Mouse (Mus musculus) forebrain, embryonic 15.5 days (tissue): ENCODE data around the gene 4930469K13Rik. TPM values are rescaled to one million over a fixed set of nuclear protein-coding genes. Genes with fewer than 3 reads are reported as not detected.

Experiments
- ATAC-seq: fragments of 200-750 bp; cut with Nextera tagmentation; replicated peaks from 2 replicates; pipeline ENCODE4 v1.8.0; 2017; ENCODE audit warnings: mild to moderate bottlenecking, moderate TSS enrichment, moderate library complexity
- H3K27ac ChIP-seq: fragments of 300-500 bp; sonication (generic); replicated peaks from 2 replicates; pipeline ENCODE4 v1.5.1; 2015; ENCODE audit warnings: mild to moderate bottlenecking, inconsistent platforms
- H3K27me3 ChIP-seq: fragments of 300-500 bp; sonication (generic); 2 replicates; pipeline ENCODE4 v1.6.1; 2015; ENCODE audit warnings: inconsistent platforms
- H3K36me3 ChIP-seq: fragments of 300-500 bp; sonication (generic); 2 replicates; pipeline ENCODE4 v1.6.1; 2015; ENCODE audit warnings: mild to moderate bottlenecking, inconsistent platforms
- H3K4me1 ChIP-seq: fragments of 300-500 bp; sonication (generic); 2 replicates; pipeline ENCODE4 v1.6.1; 2015; ENCODE audit warnings: inconsistent platforms
- H3K4me2 ChIP-seq: fragments of 300-500 bp; sonication (generic); replicated peaks from 2 replicates; pipeline ENCODE4 v1.6.1; 2015; ENCODE audit warnings: mild to moderate bottlenecking, inconsistent platforms
- H3K4me3 ChIP-seq: fragments of 300-500 bp; sonication (generic); 2 replicates; pipeline ENCODE4 v1.5.1; 2015; ENCODE audit warnings: mild to moderate bottlenecking, inconsistent platforms
- H3K9ac ChIP-seq: fragments of 300-500 bp; sonication (generic); replicated peaks from 2 replicates; pipeline ENCODE4 v1.6.1; 2015; ENCODE audit warnings: mild to moderate bottlenecking, inconsistent platforms
- H3K9me3 ChIP-seq: fragments of 300-500 bp; sonication (generic); 2 replicates; pipeline ENCODE4 v1.6.1; 2016; ENCODE audit warnings: inconsistent platforms
- WGBS: fragments of 180-500 bp; shearing (Covaris S2); methylation state at CpG from one replicate; pipeline ENCODE4 v1.1.7; 2015; ENCODE audit warnings: mixed read lengths; 5-methylcytosine and 5-hydroxymethylcytosine counted together
- polyA plus RNA-seq: library from polyadenylated mRNA; unstranded; fragments of >200 nt; fragmentation: Nextera tagmentation; extraction: Ambion mirVana; gene quantifications from 2 replicates; pipeline ENCODE4 v1.2.1, GENCODE M21; 2015

Gene 4930469K13Rik
- polyA plus RNA-seq, 1 experiment from 2014 or later: not detected

DNA sequence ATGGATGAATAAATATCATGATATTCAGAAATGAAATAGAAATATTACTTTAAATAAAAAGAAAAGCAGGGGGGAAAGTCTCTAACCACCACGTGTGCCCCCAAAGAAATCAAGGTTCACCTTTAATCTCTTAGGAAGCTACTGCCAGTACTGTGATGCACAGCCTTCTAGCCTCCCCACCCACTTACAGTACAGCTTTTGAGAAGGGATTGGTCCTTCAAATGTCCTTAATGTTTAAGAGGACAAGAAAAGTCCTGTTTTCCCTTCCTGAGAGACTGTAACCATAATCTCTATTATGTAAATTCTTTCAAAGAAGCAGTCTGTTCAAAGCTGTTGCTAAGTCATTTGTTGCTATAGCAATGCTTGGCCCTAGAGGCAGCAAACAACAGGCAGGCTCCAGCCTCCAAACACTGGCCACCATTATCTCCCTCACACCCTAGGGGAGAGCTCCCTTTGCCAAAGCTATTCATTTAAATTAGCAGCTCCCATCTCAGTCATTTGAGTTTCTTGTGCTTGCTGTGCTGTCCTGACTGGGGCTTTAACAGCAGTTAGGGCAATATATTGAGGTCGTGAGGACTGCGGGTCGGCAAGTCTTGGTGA is 14.5 kb upstream of the 4930469K13Rik start:
- WGBS: 8% methylated on average over 4 of the region's 4 CpGs
- H3K27ac ChIP-seq: peak overlapping the region; percentile 28; the same call in 1 of the 2 replicates
- H3K4me3 ChIP-seq: no peak overlapping the region
- peaks cover 13% of the 10 kb centered on the region for H3K4me1 ChIP-seq
- ATAC-seq: peak; percentile 96
- H3K9me3 ChIP-seq: no peaks in the 10 kb centered on the region
- no peaks in the 10 kb centered on the region for H3K36me3 ChIP-seq
- no peaks in the 10 kb centered on the region for H3K27me3 ChIP-seq
- H3K9ac ChIP-seq: no peak overlapping the region
- no peak overlapping the region for H3K4me2 ChIP-seq

DNA sequence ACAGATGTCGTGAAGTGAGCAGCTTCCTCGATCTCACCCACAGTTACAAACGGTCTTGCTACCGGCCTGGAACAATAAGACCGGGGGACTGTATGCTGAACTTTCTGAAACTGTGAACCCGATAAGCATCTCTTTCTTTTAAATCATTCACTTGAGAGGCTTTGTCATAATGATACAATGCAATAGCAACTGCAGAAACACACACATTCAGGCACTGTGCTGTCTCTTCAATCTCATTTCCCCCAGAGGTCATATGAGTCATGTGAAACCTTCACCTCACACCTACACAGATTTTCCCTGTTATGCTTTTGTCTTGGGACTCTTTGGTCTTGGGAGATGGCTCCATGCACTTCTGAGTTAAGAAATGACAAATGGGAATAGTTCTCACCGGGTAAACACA is 13.6 kb upstream of the 4930469K13Rik start:
- peaks cover 13% of the 10 kb centered on the region for H3K4me1 ChIP-seq
- ATAC-seq: no peak
- H3K27me3 ChIP-seq: no peaks in the 10 kb centered on the region
- no peak overlapping the region for H3K9ac ChIP-seq
- H3K9me3 ChIP-seq: no peaks in the 10 kb centered on the region
- H3K4me2 ChIP-seq: no peak overlapping the region
- 69% methylated on average over 7 of the region's 7 CpGs for WGBS
- H3K36me3 ChIP-seq: no peaks in the 10 kb centered on the region
- no peak overlapping the region for H3K27ac ChIP-seq
- H3K4me3 ChIP-seq: no peak overlapping the region

DNA sequence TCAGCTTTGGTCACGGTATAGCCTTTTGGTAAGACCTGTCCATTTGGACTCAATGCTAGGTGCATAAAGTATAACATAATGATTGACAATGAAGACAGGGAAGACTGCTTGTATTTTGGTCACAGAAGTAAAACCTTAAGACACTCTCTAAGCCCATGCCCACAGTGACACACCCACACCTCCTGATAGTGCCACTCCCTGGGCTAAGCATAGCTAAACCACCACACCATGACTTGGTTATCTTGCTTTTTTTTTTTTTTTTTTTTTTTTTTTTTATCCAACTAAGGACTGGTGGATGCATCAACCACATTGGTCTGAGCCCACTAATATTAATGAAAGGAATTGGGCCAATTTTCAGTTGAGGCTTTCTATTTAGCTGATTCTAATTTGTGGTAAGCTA is 10.9 kb upstream of the 4930469K13Rik start:
- no peak overlapping the region for H3K27ac ChIP-seq
- 100% methylated on average over 1 of the region's 1 CpGs for WGBS
- ATAC-seq: no peak
- H3K9ac ChIP-seq: no peak overlapping the region
- no peaks in the 10 kb centered on the region for H3K27me3 ChIP-seq
- H3K4me1 ChIP-seq: peaks cover 13% of the 10 kb centered on the region
- no peak overlapping the region for H3K4me3 ChIP-seq
- no peaks in the 10 kb centered on the region for H3K9me3 ChIP-seq
- no peaks in the 10 kb centered on the region for H3K36me3 ChIP-seq
- H3K4me2 ChIP-seq: no peak overlapping the region

DNA sequence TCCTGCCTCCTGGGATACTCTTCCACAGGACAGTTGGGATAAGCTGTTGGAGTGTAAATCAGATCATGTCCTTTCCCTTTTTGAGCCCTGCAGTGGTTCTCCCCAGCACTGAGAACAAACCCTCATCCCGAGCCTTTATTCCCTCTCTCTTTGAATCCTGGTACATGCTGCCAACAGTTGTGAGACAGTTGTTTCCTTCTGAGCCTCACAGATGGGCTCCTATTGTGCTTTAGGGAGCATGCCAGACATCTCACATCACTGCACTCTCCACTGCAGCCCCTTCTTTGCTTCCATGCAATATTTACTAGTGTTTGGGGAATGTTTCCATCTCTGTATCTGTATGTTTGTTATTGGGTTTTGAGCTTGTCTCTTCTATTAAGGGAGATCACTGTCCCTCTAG is 6.6 kb upstream of the 4930469K13Rik start:
- Histone ChIP-seq H3K4me1 (no peaks in the 10 kb centered on the region), H3K9me3 (no peaks in the 10 kb centered on the region), H3K36me3 (no peaks in the 10 kb centered on the region), H3K4me2 (no peak overlapping the region), H3K27me3 (no peaks in the 10 kb centered on the region), H3K9ac (no peak overlapping the region), H3K4me3 (no peak overlapping the region), H3K27ac (no peak overlapping the region)
- ATAC-seq: no peak
- WGBS: 25% methylated on average over 1 of the region's 1 CpGs

DNA sequence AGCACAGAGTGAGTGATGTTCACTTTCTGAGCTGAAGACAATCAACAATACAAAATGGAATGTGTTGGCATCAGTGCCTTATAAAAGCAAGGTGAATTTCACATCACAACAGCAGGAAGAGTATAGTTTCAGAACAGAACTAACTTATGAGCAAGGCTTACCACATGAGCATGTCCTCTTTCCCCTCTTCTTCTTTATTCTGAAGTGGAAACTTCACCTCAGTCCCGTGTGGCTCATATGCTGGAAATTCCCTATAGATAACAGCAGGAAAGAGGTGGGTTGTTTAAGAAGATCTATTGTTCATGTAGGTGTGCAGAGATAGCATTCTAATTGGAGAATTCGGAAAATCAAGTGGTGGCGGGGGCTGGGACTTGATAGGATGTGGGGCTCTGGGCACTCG is 3.5 kb upstream of the 4930469K13Rik start:
- no peak overlapping the region for H3K27ac ChIP-seq
- H3K4me2 ChIP-seq: no peak overlapping the region
- H3K36me3 ChIP-seq: no peaks in the 10 kb centered on the region
- 84% methylated on average over 4 of the region's 4 CpGs for WGBS
- H3K9ac ChIP-seq: no peak overlapping the region
- 0 out of 2 replicates have a peak, but pooled peaks cover 1% of the 10 kb centered on the region for H3K27me3 ChIP-seq
- no peak overlapping the region for H3K4me3 ChIP-seq
- H3K9me3 ChIP-seq: no peaks in the 10 kb centered on the region
- H3K4me1 ChIP-seq: no peaks in the 10 kb centered on the region
- no peak for ATAC-seq

DNA sequence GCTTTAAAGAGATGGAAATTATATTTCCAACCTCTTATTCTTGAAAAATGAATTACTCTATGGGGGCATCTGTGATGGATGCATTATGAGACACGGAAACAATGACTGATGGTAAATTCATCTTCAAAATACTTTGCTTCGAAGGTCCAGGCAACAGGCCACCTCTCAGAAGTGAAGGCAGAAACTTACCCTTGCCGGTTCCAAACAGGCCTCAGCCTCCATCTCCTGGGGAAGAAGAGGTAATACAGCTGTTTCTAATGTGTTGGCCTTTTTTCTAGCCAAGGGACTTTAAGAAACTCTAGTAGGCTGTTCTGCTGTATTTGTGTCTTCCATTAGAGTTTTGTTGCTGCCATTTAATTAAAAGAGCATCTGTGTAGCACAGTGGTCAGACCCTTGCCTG is 11.3 kb downstream of the 4930469K13Rik start:
- no peak for ATAC-seq

DNA sequence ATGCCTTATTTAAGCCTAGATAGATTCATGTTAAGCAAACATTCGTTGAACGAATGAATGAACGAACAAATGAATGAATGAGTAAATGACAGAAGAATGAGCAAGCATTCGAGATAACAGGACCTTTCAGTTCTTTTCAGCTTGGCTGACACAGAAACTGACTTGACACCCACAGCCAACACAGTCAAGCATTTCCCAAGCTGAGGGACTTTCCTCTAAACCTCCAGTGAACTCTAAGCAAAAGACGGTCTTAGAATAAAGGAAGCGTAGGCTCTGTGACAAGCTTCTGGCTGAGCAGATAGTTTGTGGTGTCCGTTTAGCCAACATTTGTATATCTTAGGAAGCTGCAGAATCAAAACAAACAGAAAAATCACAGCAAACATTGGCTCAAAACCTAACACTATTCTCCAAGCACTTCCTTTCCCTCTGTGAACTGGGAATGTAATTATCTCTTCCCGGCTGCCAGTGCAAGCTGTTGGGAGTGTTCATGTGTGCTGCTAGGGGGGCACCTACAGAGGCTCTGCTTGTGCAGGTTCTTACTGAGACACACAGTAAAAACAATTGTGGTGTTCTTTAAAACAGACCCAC is 12.1 kb downstream of the 4930469K13Rik start:
- Histone ChIP-seq H3K36me3 (no peaks in the 10 kb centered on the region), H3K4me1 (no peaks in the 10 kb centered on the region), H3K4me3 (no peak overlapping the region), H3K9me3 (no peaks in the 10 kb centered on the region), H3K9ac (no peak overlapping the region), H3K27me3 (peaks cover 7% of the 10 kb centered on the region; the same call in 1 of the 2 replicates), H3K27ac (no peak overlapping the region), H3K4me2 (no peak overlapping the region)
- WGBS: 68% methylated on average over 8 of the region's 8 CpGs
- peak; percentile 67; the same call in 1 of the 2 replicates for ATAC-seq

More for the DNA sequence above, 11.3 kb downstream of the 4930469K13Rik start:
- 81% methylated on average over 3 of the region's 3 CpGs for WGBS
- Histone ChIP-seq H3K4me3 (no peak overlapping the region), H3K36me3 (no peaks in the 10 kb centered on the region), H3K9ac (no peak overlapping the region), H3K4me1 (no peaks in the 10 kb centered on the region), H3K4me2 (no peak overlapping the region), H3K27me3 (peaks cover 7% of the 10 kb centered on the region; the same call in 1 of the 2 replicates), H3K27ac (no peak overlapping the region), H3K9me3 (no peaks in the 10 kb centered on the region)

DNA sequence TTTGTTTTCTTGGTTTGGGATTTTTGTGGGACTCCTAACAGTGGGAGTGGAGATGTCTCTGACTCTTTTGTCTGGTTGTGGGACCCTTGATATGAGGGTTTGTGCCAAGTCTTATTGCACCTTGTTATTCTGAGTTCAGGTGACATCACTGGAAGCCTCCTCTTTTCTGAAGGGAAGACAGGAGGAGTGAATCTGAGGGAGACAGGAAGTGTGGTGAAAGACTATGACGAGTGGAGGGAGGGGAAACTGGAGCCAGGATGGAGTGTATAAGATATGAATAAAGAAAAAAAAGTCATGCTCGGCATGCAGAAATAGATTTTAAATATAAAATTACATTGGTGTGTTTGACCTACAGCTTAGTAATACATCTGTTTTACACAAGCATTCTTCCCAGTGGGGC is 13.7 kb downstream of the 4930469K13Rik start:
- Histone ChIP-seq H3K36me3 (no peaks in the 10 kb centered on the region), H3K27ac (no peak overlapping the region), H3K9me3 (no peaks in the 10 kb centered on the region), H3K4me1 (peaks cover 11% of the 10 kb centered on the region; the same call in 1 of the 2 replicates), H3K4me2 (no peak overlapping the region), H3K4me3 (no peak overlapping the region), H3K9ac (no peak overlapping the region), H3K27me3 (peaks cover 5% of the 10 kb centered on the region; the same call in 1 of the 2 replicates)
- no peak for ATAC-seq
- 73% methylated on average over 2 of the region's 2 CpGs for WGBS

DNA sequence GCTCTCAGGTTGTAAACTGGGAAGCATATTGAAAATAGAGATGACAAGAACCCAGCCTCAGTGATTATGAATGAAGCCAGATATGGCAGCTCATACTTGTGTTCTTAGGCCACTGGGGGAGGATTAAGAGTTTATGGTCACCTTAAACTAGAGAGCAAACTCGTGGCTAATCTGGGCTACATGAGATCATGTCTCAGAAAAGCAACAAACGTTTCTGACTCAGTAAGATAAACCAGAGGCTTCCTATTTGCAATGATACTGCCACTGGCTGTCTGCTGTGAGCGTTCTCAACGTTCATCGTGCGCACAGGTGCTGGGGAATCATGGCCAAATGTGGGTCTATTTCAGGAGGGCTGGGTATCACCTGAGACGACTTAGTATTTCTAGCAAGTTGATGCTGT is 14.6 kb downstream of the 4930469K13Rik start:
- H3K9ac ChIP-seq: no peak overlapping the region
- ATAC-seq: no peak
- H3K36me3 ChIP-seq: no peaks in the 10 kb centered on the region
- peaks cover 13% of the 10 kb centered on the region; the same call in 1 of the 2 replicates for H3K4me1 ChIP-seq
- H3K27me3 ChIP-seq: peaks cover 5% of the 10 kb centered on the region; the same call in 1 of the 2 replicates
- 79% methylated on average over 7 of the region's 7 CpGs for WGBS
- no peak overlapping the region for H3K27ac ChIP-seq
- no peak overlapping the region for H3K4me3 ChIP-seq
- no peak overlapping the region for H3K4me2 ChIP-seq
- no peaks in the 10 kb centered on the region for H3K9me3 ChIP-seq

DNA sequence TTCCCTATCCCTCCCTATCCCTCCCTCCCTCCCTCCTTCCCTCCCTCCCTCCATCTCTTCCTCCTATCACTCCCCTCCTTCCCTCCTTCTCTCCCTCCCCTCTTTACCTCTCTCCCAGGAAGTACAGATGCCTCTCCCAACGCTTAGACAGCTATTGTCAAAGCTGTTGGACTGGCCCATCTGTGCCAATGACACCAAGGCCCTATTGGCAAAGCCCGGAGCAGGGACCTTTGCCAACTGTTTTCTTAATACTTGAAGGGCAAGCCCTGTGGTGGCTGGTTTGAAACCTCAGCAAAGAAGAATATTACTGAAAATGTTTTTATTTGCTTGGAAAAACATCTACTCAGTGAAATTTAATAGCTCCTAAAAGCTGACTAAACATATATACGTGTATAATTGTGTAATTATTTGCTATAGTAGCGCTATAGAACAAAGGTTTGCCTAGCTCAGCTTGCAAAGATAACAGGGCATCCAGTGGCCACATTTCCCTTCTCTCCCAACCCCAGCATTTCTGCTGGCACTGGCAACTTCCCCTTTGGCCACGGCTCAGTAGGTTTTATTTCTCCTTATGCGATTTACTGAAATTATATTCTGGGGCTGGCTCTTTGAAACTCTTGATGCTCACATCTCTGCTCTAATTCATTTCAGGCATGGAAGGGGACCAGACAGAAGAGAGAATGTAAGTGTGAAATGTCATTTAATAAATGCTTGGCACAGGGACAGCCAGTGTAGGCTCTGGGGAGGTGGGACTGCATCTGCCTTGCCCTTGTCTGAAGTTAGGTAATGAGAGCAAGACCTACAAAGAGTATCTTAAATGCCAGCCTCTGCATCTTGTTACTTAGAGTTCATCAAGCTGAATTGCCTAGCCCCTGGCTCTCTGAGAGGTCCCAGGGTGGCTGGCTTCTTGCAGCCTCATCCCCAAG is 18.6 kb downstream of the 4930469K13Rik start:
- H3K4me2 ChIP-seq: no peak overlapping the region
- H3K27me3 ChIP-seq: peaks cover 7% of the 10 kb centered on the region; the same call in 1 of the 2 replicates
- no peak overlapping the region for H3K9ac ChIP-seq
- H3K9me3 ChIP-seq: no peaks in the 10 kb centered on the region
- H3K4me3 ChIP-seq: no peak overlapping the region
- no peak overlapping the region for H3K27ac ChIP-seq
- peaks cover 13% of the 10 kb centered on the region; the same call in 1 of the 2 replicates for H3K4me1 ChIP-seq
- ATAC-seq: peak; percentile 82
- H3K36me3 ChIP-seq: no peaks in the 10 kb centered on the region
- 44% methylated on average over 6 of the region's 6 CpGs for WGBS

DNA sequence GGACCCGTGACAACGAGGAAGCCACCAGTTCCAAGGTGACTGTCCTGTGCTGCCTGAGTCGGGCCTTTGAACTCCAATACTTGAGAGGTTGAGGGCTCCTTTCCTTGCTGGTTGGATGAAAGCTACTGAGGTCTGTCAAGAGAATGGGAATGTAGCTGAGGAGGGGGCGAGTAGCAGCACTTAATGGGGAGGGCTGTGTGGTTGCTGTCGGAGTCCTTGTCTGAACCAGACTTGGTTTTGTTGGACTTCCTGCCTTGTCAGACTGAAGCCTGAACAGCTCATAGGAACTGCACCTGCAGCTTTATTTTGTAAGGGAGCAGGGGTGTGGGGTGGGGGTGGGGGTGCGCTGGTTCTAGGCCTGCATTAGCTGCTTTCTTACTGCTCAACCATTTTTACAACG is 19.8 kb downstream of the 4930469K13Rik start:
- Histone ChIP-seq H3K4me2 (no peak overlapping the region), H3K9me3 (no peaks in the 10 kb centered on the region), H3K9ac (no peak overlapping the region), H3K27me3 (peaks cover 10% of the 10 kb centered on the region; the same call in 1 of the 2 replicates), H3K27ac (no peak overlapping the region), H3K36me3 (no peaks in the 10 kb centered on the region), H3K4me1 (peaks cover 15% of the 10 kb centered on the region), H3K4me3 (no peak overlapping the region)
- 90% methylated on average over 7 of the region's 7 CpGs for WGBS
- ATAC-seq: no peak

DNA sequence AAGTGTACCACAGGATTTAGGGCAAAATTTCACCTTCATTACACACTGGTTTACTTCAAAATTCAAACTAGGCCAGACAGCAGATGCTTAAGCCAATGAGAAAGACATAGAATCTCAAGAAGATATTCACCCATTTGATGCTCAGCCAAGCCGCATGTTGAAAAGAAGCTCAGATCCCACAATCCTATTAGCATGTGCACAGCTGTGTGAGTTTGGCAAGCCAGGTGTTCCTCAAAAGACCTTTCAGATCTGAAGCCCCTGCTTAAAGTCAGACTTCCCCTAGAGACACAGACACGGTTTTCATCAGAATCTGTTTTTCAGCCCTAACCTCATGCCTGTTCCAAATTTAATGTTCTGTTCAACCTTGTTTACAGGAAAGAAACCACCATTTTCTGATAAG is 20.5 kb downstream of the 4930469K13Rik start:
- H3K27me3 ChIP-seq: peaks cover 11% of the 10 kb centered on the region; the same call in 1 of the 2 replicates
- H3K9me3 ChIP-seq: no peaks in the 10 kb centered on the region
- H3K36me3 ChIP-seq: no peaks in the 10 kb centered on the region
- no peak overlapping the region for H3K4me2 ChIP-seq
- no peak for ATAC-seq
- WGBS: 81% methylated on average over 2 of the region's 2 CpGs
- H3K9ac ChIP-seq: no peak overlapping the region
- no peak overlapping the region for H3K4me3 ChIP-seq
- no peak overlapping the region for H3K27ac ChIP-seq
- H3K4me1 ChIP-seq: peaks cover 15% of the 10 kb centered on the region
